Mouse (Mus musculus) testis, adult 2 months (tissue): ENCODE data around the gene Ifna2.

Experiments used
- CTCF ChIP-seq: fragments of 200-500 bp; IDR thresholded peaks from 2 replicates; pipeline ENCODE4 v1.5.1; 2012; ENCODE audit warnings: low read depth, mild to moderate bottlenecking, inconsistent platforms, low read length, moderate library complexity; ENCODE audit not compliant: control insufficient read depth, insufficient read depth, insufficient replicate concordance
- POLR2A ChIP-seq: fragments of 200-500 bp; IDR thresholded peaks from 2 replicates; pipeline ENCODE4 v1.6.1; 2012; ENCODE audit warnings: low read depth, mild to moderate bottlenecking, inconsistent platforms, low read length, moderate library complexity; ENCODE audit not compliant: control insufficient read depth

DNA sequence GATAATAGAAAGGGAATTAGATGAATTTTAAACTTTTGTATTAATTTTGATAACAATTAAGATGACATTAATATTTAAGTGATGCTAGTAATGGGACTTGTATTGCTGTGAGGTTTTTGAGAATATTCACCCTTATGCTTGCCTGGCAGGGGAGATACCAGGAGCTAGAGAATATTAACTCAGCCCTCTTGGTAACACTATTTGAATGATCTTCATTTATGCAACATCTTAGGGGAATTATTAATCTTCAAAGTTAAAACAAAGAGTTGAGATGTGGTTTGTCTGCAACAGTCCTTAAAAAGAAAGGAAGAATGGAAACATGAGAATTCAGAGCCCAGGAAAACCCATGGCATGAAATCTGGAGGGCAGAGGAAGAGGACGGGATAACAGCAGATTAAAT lies 15.6 kb upstream of the Ifna2 start:
- no peak for TF ChIP-seq CTCF
- no peak for TF ChIP-seq POLR2A
